Mouse (Mus musculus): ENCODE results near the gene Olig1. TPM values are rescaled to one million over a fixed set of nuclear protein-coding genes. Genes with fewer than 3 reads are reported as not detected.

Gene Olig1
- polyA plus RNA-seq, 1 experiment from 2014 or later, result 1.4 TPM

- H3K27me3 ChIP-seq, result peaks cover 97% of the 10 kb centered on the region
- H3K4me2 ChIP-seq, result no peak overlapping the region
- no peak overlapping the region for H3K9ac ChIP-seq
- H3K36me3 ChIP-seq, result no peaks in the 10 kb centered on the region
- peaks cover 6% of the 10 kb centered on the region for H3K4me1 ChIP-seq
- no peak overlapping the region for H3K27ac ChIP-seq
- no peak for ATAC-seq (ENCODE audit: insufficient number of reproducible peaks, insufficient read depth, low FRiP score, low TSS enrichment, low read depth)
- no peak overlapping the region for H3K4me3 ChIP-seq
- no peaks in the 10 kb centered on the region for H3K9me3 ChIP-seq
- WGBS, result 87% methylated on average over 3 of the region's 3 CpGs
Observed at GRCm38 (mm10) chr16:91260861-91261260, 8.7 kb upstream of the Olig1 start.

- peaks cover 97% of the 10 kb centered on the region for H3K27me3 ChIP-seq
- peaks cover 6% of the 10 kb centered on the region for H3K4me1 ChIP-seq
- no peak overlapping the region for H3K4me2 ChIP-seq
- H3K36me3 ChIP-seq, result no peaks in the 10 kb centered on the region
- H3K4me3 ChIP-seq, result no peak overlapping the region
- H3K27ac ChIP-seq, result no peak overlapping the region
- ATAC-seq (ENCODE audit: insufficient number of reproducible peaks, insufficient read depth, low FRiP score, low TSS enrichment, low read depth), result no peak
- 25% methylated on average over 12 of the region's 12 CpGs for WGBS
- H3K9me3 ChIP-seq, result no peaks in the 10 kb centered on the region
- H3K9ac ChIP-seq, result no peak overlapping the region
Observed at GRCm38 (mm10) chr16:91262467-91263220, 6.9 kb upstream of the Olig1 start.

GRCm38 (mm10) chr16:91265972-91266371 is 3.6 kb upstream of the Olig1 start:
- Histone ChIP-seq H3K27me3 (peaks cover 99% of the 10 kb centered on the region), H3K4me3 (no peak overlapping the region), H3K9me3 (no peaks in the 10 kb centered on the region), H3K9ac (no peak overlapping the region), H3K27ac (no peak overlapping the region), H3K4me1 (peaks cover 30% of the 10 kb centered on the region), H3K36me3 (no peaks in the 10 kb centered on the region), H3K4me2 (no peak overlapping the region)
- 76% methylated on average over 6 of the region's 6 CpGs for WGBS
- no peak for ATAC-seq (ENCODE audit: insufficient number of reproducible peaks, insufficient read depth, low FRiP score, low TSS enrichment, low read depth)

GRCm38 (mm10) chr16:91268724-91269452 is 684 bp upstream of the Olig1 start:
- H3K9me3 ChIP-seq, result no peaks in the 10 kb centered on the region
- peaks cover 30% of the 10 kb centered on the region for H3K4me1 ChIP-seq
- peak; percentile 59; the same call in 1 of the 2 replicates for ATAC-seq (ENCODE audit: insufficient number of reproducible peaks, insufficient read depth, low FRiP score, low TSS enrichment, low read depth)
- H3K36me3 ChIP-seq, result no peaks in the 10 kb centered on the region
- H3K9ac ChIP-seq, result no peak overlapping the region
- H3K4me2 ChIP-seq, result peak overlapping the region; percentile 89
- peaks cover 100% of the 10 kb centered on the region for H3K27me3 ChIP-seq
- 6% methylated on average over 13 of the region's 13 CpGs for WGBS
- no peak overlapping the region for H3K27ac ChIP-seq
- H3K4me3 ChIP-seq, result peak overlapping the region; percentile 46

- no peaks in the 10 kb centered on the region for H3K9me3 ChIP-seq
- peaks cover 100% of the 10 kb centered on the region for H3K27me3 ChIP-seq
- ATAC-seq (ENCODE audit: insufficient number of reproducible peaks, insufficient read depth, low FRiP score, low TSS enrichment, low read depth), result no peak
- under 1% methylated on average over 63 of the region's 63 CpGs for WGBS
- no peaks in the 10 kb centered on the region for H3K36me3 ChIP-seq
- peaks cover 30% of the 10 kb centered on the region for H3K4me1 ChIP-seq
- H3K9ac ChIP-seq, result peak overlapping the region; percentile 51
- H3K4me2 ChIP-seq, result peak overlapping the region; percentile 89
- no peak overlapping the region for H3K27ac ChIP-seq
- H3K4me3 ChIP-seq, result peak overlapping the region; percentile 46
Observed at GRCm38 (mm10) chr16:91270212-91270971, 820 bp downstream of the Olig1 start.

GRCm38 (mm10) chr16:91270982-91271549 is 1.5 kb downstream of the Olig1 start:
- Histone ChIP-seq H3K4me3 (peak overlapping the region; percentile 46), H3K36me3 (no peaks in the 10 kb centered on the region), H3K4me1 (peaks cover 30% of the 10 kb centered on the region), H3K4me2 (peak overlapping the region; percentile 89), H3K27ac (no peak overlapping the region), H3K27me3 (peaks cover 100% of the 10 kb centered on the region), H3K9ac (no peak overlapping the region), H3K9me3 (no peaks in the 10 kb centered on the region)
- WGBS, result under 1% methylated on average over 29 of the region's 29 CpGs
- ATAC-seq (ENCODE audit: insufficient number of reproducible peaks, insufficient read depth, low FRiP score, low TSS enrichment, low read depth), result no peak

- Histone ChIP-seq H3K9me3 (no peaks in the 10 kb centered on the region), H3K27me3 (peaks cover 100% of the 10 kb centered on the region), H3K4me2 (no peak overlapping the region), H3K9ac (no peak overlapping the region), H3K36me3 (no peaks in the 10 kb centered on the region), H3K4me3 (no peak overlapping the region), H3K27ac (no peak overlapping the region), H3K4me1 (peaks cover 30% of the 10 kb centered on the region)
- no peak for ATAC-seq (ENCODE audit: insufficient number of reproducible peaks, insufficient read depth, low FRiP score, low TSS enrichment, low read depth)
- WGBS, result 2% methylated on average over 20 of the region's 20 CpGs
Observed at GRCm38 (mm10) chr16:91271634-91272033, 2.1 kb downstream of the Olig1 start.

- Histone ChIP-seq H3K36me3 (no peaks in the 10 kb centered on the region), H3K4me3 (no peak overlapping the region), H3K27me3 (peaks cover 61% of the 10 kb centered on the region), H3K4me2 (no peak overlapping the region), H3K9me3 (no peaks in the 10 kb centered on the region), H3K4me1 (no peaks in the 10 kb centered on the region), H3K27ac (no peak overlapping the region), H3K9ac (no peak overlapping the region)
- WGBS, result 61% methylated on average over 4 of the region's 4 CpGs
- ATAC-seq (ENCODE audit: insufficient number of reproducible peaks, insufficient read depth, low FRiP score, low TSS enrichment, low read depth), result no peak
Observed at GRCm38 (mm10) chr16:91280516-91280915, 10.9 kb downstream of the Olig1 start.

- H3K9ac ChIP-seq, result no peak overlapping the region
- H3K9me3 ChIP-seq, result no peaks in the 10 kb centered on the region
- 51% methylated on average over 7 of the region's 7 CpGs for WGBS
- H3K4me1 ChIP-seq, result peaks cover 3% of the 10 kb centered on the region; the same call in 1 of the 2 replicates
- H3K4me2 ChIP-seq, result no peak overlapping the region
- H3K27me3 ChIP-seq, result peaks cover 47% of the 10 kb centered on the region
- ATAC-seq (ENCODE audit: insufficient number of reproducible peaks, insufficient read depth, low FRiP score, low TSS enrichment, low read depth), result 0 out of 2 replicates have a peak, but pooled peaks have one; percentile 52
- H3K36me3 ChIP-seq, result no peaks in the 10 kb centered on the region
- peak overlapping the region; percentile 11; the same call in 1 of the 2 replicates for H3K27ac ChIP-seq
- no peak overlapping the region for H3K4me3 ChIP-seq
Observed at GRCm38 (mm10) chr16:91292080-91292479, 22.5 kb downstream of the Olig1 start.

- H3K4me3 ChIP-seq, result no peak overlapping the region
- no peak for ATAC-seq (ENCODE audit: insufficient number of reproducible peaks, insufficient read depth, low FRiP score, low TSS enrichment, low read depth)
- H3K9me3 ChIP-seq, result no peaks in the 10 kb centered on the region
- no peaks in the 10 kb centered on the region for H3K36me3 ChIP-seq
- no peak overlapping the region for H3K4me2 ChIP-seq
- H3K27ac ChIP-seq, result 0 out of 2 replicates have a peak overlapping the region, but pooled peaks have one; percentile 11
- H3K9ac ChIP-seq, result no peak overlapping the region
- peaks cover 54% of the 10 kb centered on the region for H3K27me3 ChIP-seq
- 60% methylated on average over 11 of the region's 11 CpGs for WGBS
- H3K4me1 ChIP-seq, result peaks cover 3% of the 10 kb centered on the region; the same call in 1 of the 2 replicates
Observed at GRCm38 (mm10) chr16:91292719-91293333, 23.3 kb downstream of the Olig1 start.

GRCm38 (mm10) chr16:91297726-91298125 is 28.2 kb downstream of the Olig1 start:
- Histone ChIP-seq H3K36me3 (no peaks in the 10 kb centered on the region), H3K27me3 (peaks cover 72% of the 10 kb centered on the region), H3K4me1 (no peaks in the 10 kb centered on the region), H3K9ac (no peak overlapping the region), H3K4me3 (no peak overlapping the region), H3K9me3 (no peaks in the 10 kb centered on the region), H3K4me2 (no peak overlapping the region), H3K27ac (no peak overlapping the region)
- 49% methylated on average over 4 of the region's 4 CpGs for WGBS
- ATAC-seq (ENCODE audit: insufficient number of reproducible peaks, insufficient read depth, low FRiP score, low TSS enrichment, low read depth), result no peak
